Mouse (Mus musculus): ENCODE data around the gene Tns1.

- no peak for TF ChIP-seq CTCF (conservative IDR thresholded peaks at IDR 0.05; ENCODE audit: insufficient read depth, insufficient read length, low read depth, low read length)
- no peak for TF ChIP-seq POLR2A (IDR thresholded peaks at IDR 0.05; ENCODE audit: low read depth, low read length)
Measured at GRCm38 (mm10) chr1:73863074-73863431, 261.2 kb downstream of the Tns1 start.
